Mouse (Mus musculus): Measurements from ENCODE around the gene Meis3. TPM values are rescaled to one million over a fixed set of nuclear protein-coding genes. Genes with fewer than 3 reads are reported as not detected.

The Meis3 gene
- total RNA-seq, 2 experiments from 2014 or later, result 39.8 to 41.7 TPM

DNA sequence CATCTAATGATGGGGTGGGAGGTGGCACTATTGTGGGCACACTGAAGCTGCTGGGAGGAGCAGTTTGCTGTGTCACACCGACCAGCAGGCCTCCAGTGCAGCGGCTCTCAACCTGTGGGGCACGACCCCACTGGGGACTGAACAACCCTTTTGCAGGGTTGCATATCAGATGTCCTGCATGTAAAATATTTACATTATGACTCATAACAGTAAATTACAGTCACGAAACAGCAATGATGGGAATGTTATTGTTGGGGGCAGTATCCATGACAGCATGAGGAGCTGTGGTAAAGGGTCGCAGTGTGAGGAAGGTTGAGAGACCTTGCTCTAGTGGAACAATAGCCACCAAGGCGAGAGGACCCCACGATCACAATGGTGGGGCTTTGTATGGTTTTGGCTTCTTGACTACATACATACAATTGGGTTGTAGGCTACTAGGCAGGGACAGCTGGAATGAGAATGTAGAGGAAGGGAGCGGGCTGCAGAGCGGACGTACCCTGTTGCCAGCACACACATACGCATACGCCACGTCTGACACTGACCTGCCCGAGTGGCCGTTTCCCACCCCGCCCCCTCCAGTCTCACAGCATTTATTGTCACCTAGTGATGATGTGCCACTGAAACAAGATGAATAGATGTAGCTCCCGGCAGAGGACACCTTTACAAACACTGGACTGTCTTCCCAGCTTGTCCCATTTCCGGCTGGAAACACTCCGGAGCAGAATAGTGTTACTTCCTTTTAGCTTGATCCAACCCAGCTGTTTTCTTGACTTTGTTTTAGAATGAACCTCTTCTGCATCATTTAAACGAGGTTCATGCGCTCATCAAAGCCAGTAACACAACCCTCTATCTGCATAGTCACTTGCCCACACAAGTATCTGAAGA lies 34.1 kb downstream of the Meis3 start:
- DNase-seq (ENCODE audit: low spot score in 2 of 2), result no peak

- no peak for DNase-seq (ENCODE audit: low spot score in 2 of 2)
Measured at GRCm38 (mm10) chr7:16210862-16211365, 36.0 kb downstream of the Meis3 start.

- DNase-seq (ENCODE audit: low spot score in 2 of 2), result no peak
Measured at GRCm38 (mm10) chr7:16213196-16213595, 38.3 kb downstream of the Meis3 start.

DNA sequence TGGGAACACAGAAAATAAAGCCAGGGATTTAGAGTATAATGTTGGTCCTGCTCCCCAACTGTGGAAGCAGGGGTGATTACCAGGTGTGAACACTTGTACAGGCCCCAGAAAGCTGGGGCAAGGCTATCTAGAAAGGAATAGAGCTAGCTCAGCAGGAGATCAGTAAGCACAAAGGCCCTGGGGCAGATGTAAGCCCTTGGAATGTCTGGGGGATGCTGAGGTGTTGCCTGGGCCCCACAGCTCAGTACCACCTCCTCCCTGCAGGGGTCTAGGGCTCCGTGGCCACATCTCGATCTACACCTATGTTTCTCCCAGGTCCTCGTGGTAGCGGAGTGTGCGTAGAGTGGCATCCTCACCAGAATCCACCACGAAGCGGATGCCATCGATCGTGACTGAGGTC lies 39.1 kb downstream of the Meis3 start:
- DNase-seq (ENCODE audit: low spot score in 2 of 2), result no peak

DNA sequence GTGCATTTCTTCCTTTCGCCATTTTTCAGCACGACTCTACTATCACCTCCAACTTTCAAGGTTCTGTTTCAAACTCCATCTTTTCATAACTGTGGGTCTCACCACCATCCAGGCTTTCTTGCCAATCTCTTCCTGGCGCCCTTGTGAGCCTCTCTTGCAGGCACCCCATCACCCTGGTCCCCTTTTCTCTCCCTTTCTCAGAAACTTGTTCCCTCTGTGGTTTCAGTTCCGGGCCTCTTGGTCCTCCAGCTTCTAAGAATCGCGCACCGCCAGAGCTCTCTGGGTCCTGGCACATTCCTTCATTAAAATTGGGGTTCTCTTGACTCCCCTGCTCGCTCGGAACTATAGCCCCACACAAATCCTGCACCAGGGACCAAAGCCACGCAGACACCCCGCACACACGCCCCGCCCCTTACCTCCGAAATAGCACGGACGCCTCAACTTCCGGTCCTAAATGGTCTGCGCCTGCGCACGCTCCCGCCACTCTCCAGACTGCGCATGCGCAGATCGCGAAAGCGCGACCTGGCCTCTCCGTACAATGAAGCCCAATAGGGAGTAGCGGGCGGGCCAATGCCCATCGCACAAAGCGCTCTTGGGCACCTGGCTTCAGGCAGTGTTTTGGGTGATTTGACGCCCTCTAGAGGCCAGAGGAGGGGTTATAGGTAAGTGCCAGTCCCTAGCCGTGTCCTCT lies 46.8 kb downstream of the Meis3 start, which contains the start of gene Dhx34:
Gene Dhx34, minus strand, starts transcription at position 456 of the 691 bp plus-strand sequence.
- DNase-seq (ENCODE audit: low spot score in 2 of 2), result peak; percentile 95 to 97

- no peak for DNase-seq (ENCODE audit: low spot score in 2 of 2)
Measured at GRCm38 (mm10) chr7:16229869-16230268, 55.0 kb downstream of the Meis3 start.

Other genes with a start within 250 kb of the Meis3 start
- 100 to 1,000 TPM; 116 to 129 TPM for gene Nop53, start 229.0 kb upstream of the Meis3 start, total RNA-seq (2021)
- 1 to 10 TPM; 4.5 to 6.1 TPM for gene Ehd2, start 207.5 kb upstream of the Meis3 start, total RNA-seq (2021)
- 10 to 100 TPM; 11.8 to 13.9 TPM for gene Bicra, start 127.2 kb upstream of the Meis3 start, total RNA-seq (2021)
- under 1 TPM; 0.66 to 0.70 TPM for gene Zfp541, start 113.3 kb upstream of the Meis3 start, total RNA-seq (2021)
- 100 to 1,000 TPM; 277 to 292 TPM for gene Napa, start 76.6 kb upstream of the Meis3 start, total RNA-seq (2021)
- 10 to 100 TPM; 34.9 to 35.1 TPM for gene Kptn, start 55.2 kb upstream of the Meis3 start, total RNA-seq (2021)
- gene Slc8a2, start 45.3 kb upstream of the Meis3 start, total RNA-seq (2021), result 100 to 1,000 TPM; 214 to 216 TPM
- gene Dhx34, start 46.9 kb downstream of the Meis3 start, total RNA-seq (2021), result 10 to 100 TPM; 11.3 to 13.4 TPM
- under 1 TPM; 0.58 to 0.73 TPM for gene C5ar2, start 69.1 kb downstream of the Meis3 start, total RNA-seq (2021)
- 1 to 10 TPM; 1.2 to 2.4 TPM for gene C5ar1, start 84.5 kb downstream of the Meis3 start, total RNA-seq (2021)
- gene Inafm1, start 98.5 kb downstream of the Meis3 start, total RNA-seq (2021), result 10 to 100 TPM; 38.0 to 39.7 TPM
- gene Ccdc9, start 111.7 kb downstream of the Meis3 start, total RNA-seq (2021), result 100 to 1,000 TPM in 1 of 2 experiments, 10 to 100 TPM in 1; 81.0 to 102 TPM
- gene Bbc3, start 133.3 kb downstream of the Meis3 start, total RNA-seq (2021), result 10 to 100 TPM in 1 of 2 experiments, 1 to 10 TPM in 1; 7.5 to 11.8 TPM
- gene Sae1, start 212.7 kb downstream of the Meis3 start, total RNA-seq (2021), result 100 to 1,000 TPM; 114 to 119 TPM
- gene Zc3h4, start 225.8 kb downstream of the Meis3 start, total RNA-seq (2021), result 10 to 100 TPM; 52.7 to 60.7 TPM

Data from left cerebral cortex, adult 18-20 months (tissue).